In the genomic region with DNA sequence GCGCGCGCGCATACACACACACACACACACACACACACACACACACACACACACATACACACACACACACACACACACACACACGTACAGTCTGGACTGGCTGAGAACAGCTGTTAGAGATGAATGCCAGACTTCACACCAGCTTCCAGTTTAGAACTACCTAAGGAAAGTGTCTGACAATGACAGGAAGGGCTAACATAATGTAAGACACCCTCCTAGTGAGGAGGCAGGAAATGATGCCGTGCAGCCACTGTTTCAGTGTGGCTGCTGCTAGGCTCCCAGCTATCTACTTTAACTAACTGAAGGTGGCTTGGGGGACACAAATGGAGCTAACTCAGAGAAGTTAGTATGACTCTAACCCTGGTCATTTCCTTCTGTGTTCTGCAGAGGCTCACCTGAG, we compare ENCODE assay signal across 18 mouse cellular contexts.
DNase-seq lines count a peak whose midpoint lies in the region; ATAC-seq and TF ChIP-seq lines count a peak whose summit lies in the region.
"Had no signal": no experiment of that assay in that cellular context is flagged by ENCODE, and none has a peak within 500 bp of the region (broad histone marks: within the 10 kb centered on the region; RNA-seq: fewer than 3 reads in every experiment).

No protein-coding gene starts in this region.

- DNase-seq in gastrocnemius, adult 2 months = no peak
- DNase-seq in gastrocnemius, postnatal 10 days = no peak
- no peak for DNase-seq in lung, adult 2 months
- peak; percentile 12 for DNase-seq in lung, postnatal 25 days (ENCODE audit: low spot score)
- DNase-seq in spleen, postnatal 36 days (ENCODE audit: low spot score in 2 of 2) = no peak
- DNase-seq in adrenal gland, postnatal 4 days (ENCODE audit: low spot score in 2 of 2) = no peak
- DNase-seq: adrenal gland, postnatal 36 days; cerebellum, postnatal 25 days; kidney, adult 8-10 months; right cerebral cortex, postnatal 25 days; thymus, adult 18-20 months had no signal

- H3K27ac ChIP-seq in gastrocnemius, adult 2 months = peak overlapping the region; percentile 48; the same call in 1 of the 2 replicates
- H3K27ac ChIP-seq in lung, embryonic 16.5 days (ENCODE audit: low read length) = no peak overlapping the region
- peak overlapping the region; percentile 49 for H3K27ac ChIP-seq in heart, embryonic 13.5 days (replicated peaks)
- H3K27ac ChIP-seq: forebrain, embryonic 12.5 days; hindbrain, embryonic 15.5 days; liver, embryonic 14.5 days; neural tube, embryonic 12.5 days had no signal

- ATAC-seq in lung, embryonic 16.5 days (ENCODE audit: low read depth) = peak; percentile 54; the same call in 1 of the 2 replicates
- peak; percentile 59 for ATAC-seq in heart, embryonic 13.5 days (ENCODE audit: extremely low read depth, insufficient number of reproducible peaks, low FRiP score, low TSS enrichment)
- ATAC-seq: Patski had no signal

- no peak overlapping the region for H3K4me3 ChIP-seq in gastrocnemius, adult 2 months
- H3K4me3 ChIP-seq in lung, embryonic 16.5 days (ENCODE audit: low read length) = no peak overlapping the region
- H3K4me3 ChIP-seq in lung, adult 2 months (replicated peaks; ENCODE audit: extremely low read depth, low read depth, low read length) = no peak overlapping the region
- H3K4me3 ChIP-seq in heart, embryonic 13.5 days = no peak overlapping the region
- H3K4me3 ChIP-seq: forebrain, embryonic 12.5 days; hindbrain, embryonic 15.5 days; neural tube, embryonic 12.5 days had no signal

- H3K9ac ChIP-seq in lung, embryonic 16.5 days (ENCODE audit: low read length) = no peak overlapping the region
- H3K9ac ChIP-seq in heart, embryonic 13.5 days = no peak overlapping the region
- H3K9ac ChIP-seq: forebrain, embryonic 12.5 days; hindbrain, embryonic 15.5 days; liver, embryonic 14.5 days; neural tube, embryonic 12.5 days had no signal

- no peak for TF ChIP-seq CTCF in gastrocnemius, adult 2 months (IDR thresholded peaks at IDR 0.05)
- TF ChIP-seq CTCF in lung, adult 2 months (IDR thresholded peaks at IDR 0.05; ENCODE audit: insufficient read depth, low read length) = no peak

- no peak overlapping the region for H3K4me2 ChIP-seq in lung, embryonic 16.5 days (ENCODE audit: low read depth, low read length)
- H3K4me2 ChIP-seq in heart, embryonic 13.5 days = no peak overlapping the region
- H3K4me2 ChIP-seq: forebrain, embryonic 12.5 days; hindbrain, embryonic 15.5 days; neural tube, embryonic 12.5 days had no signal

- H3K36me3 ChIP-seq in lung, embryonic 16.5 days (ENCODE audit: control insufficient read depth, insufficient read depth, low read length) = no peaks in the 10 kb centered on the region
- H3K36me3 ChIP-seq in heart, embryonic 13.5 days = no peaks in the 10 kb centered on the region
- H3K36me3 ChIP-seq: forebrain, embryonic 12.5 days; hindbrain, embryonic 15.5 days; neural tube, embryonic 12.5 days had no signal

- intact Hi-C loops in gastrocnemius, adult 2 months (cut with DNase I) = no loop called here

- H3K9me3 ChIP-seq in lung, embryonic 16.5 days (ENCODE audit: control insufficient read depth, low read length) = no peaks in the 10 kb centered on the region
- H3K9me3 ChIP-seq in heart, embryonic 13.5 days = no peaks in the 10 kb centered on the region
- H3K9me3 ChIP-seq: forebrain, embryonic 12.5 days; hindbrain, embryonic 15.5 days; neural tube, embryonic 12.5 days had no signal

- H3K27me3 ChIP-seq in lung, embryonic 16.5 days (ENCODE audit: control insufficient read depth, insufficient read depth, low read depth, low read length) = no peaks in the 10 kb centered on the region
- H3K27me3 ChIP-seq in heart, embryonic 13.5 days (replicated peaks) = no peaks in the 10 kb centered on the region
- H3K27me3 ChIP-seq: forebrain, embryonic 12.5 days; hindbrain, embryonic 15.5 days; neural tube, embryonic 12.5 days; Patski had no signal

- 38% methylated on average over 3 of the region's 6 CpGs for WGBS in lung, embryonic 16.5 days
- 29% methylated on average over 6 of the region's 6 CpGs for WGBS in lung, adult 2 months
- 35% methylated on average over 2 of the region's 6 CpGs for WGBS in heart, embryonic 13.5 days

- TF ChIP-seq POLR2A in lung, adult 2 months (IDR thresholded peaks at IDR 0.05; ENCODE audit: borderline replicate concordance, extremely low read depth, low read depth, low read length) = no peak

- no peaks in the 10 kb centered on the region; the same call in 1 of the 2 replicates for H3K4me1 ChIP-seq in lung, embryonic 16.5 days (replicated peaks; ENCODE audit: control insufficient read depth, insufficient read depth, low read length)
- no peaks in the 10 kb centered on the region for H3K4me1 ChIP-seq in lung, adult 2 months (ENCODE audit: control insufficient read depth, insufficient read depth, low read length)
- H3K4me1 ChIP-seq in heart, embryonic 13.5 days = peaks cover 86% of the 10 kb centered on the region
- H3K4me1 ChIP-seq: hindbrain, embryonic 15.5 days; neural tube, embryonic 12.5 days had no signal
